Mouse (Mus musculus): ENCODE data around the gene Grm6. TPM values are rescaled to one million over a fixed set of nuclear protein-coding genes. Genes with fewer than 3 reads are reported as not detected.

Gene Grm6
- polyA plus RNA-seq (2014; fragmentation: Illumina TruSeq; extraction: RNeasy Lipid Tissue Mini Kit (QIAGEN cat#74804); ENCODE audit: insufficient read depth, low read depth, low replicate concordance) = 0.07 TPM

GRCm38 (mm10) chr11:50850177-50850735, at the start of gene Grm6:
Gene Grm6 (plus strand): TSS chr11:50850685.

GRCm38 (mm10) chr11:50827010-50827953, 23.2 kb upstream of the Grm6 start, which contains the start of gene Zfp354c:
Gene Zfp354c (minus strand): TSS chr11:50827724.

GRCm38 (mm10) chr11:50841023-50841735, 9.3 kb upstream of the Grm6 start, which contains the start of gene Zfp879:
Gene Zfp879 (minus strand): TSS chr11:50841552.

GRCm38 (mm10) chr11:50887390-50888128, 37.1 kb downstream of the Grm6 start, which contains the start of gene Zfp454:
Gene Zfp454 (minus strand): TSS chr11:50887651.

Other genes with a start within 250 kb of the Grm6 start
- gene Adamts2, start 248.6 kb upstream of the Grm6 start, polyA plus RNA-seq (2014; fragmentation: Illumina TruSeq; extraction: RNeasy Lipid Tissue Mini Kit (QIAGEN cat#74804); ENCODE audit: insufficient read depth, low read depth, low replicate concordance) = 9.0 TPM
- gene Zfp354c, start 23.0 kb upstream of the Grm6 start, polyA plus RNA-seq (2014; fragmentation: Illumina TruSeq; extraction: RNeasy Lipid Tissue Mini Kit (QIAGEN cat#74804); ENCODE audit: insufficient read depth, low read depth, low replicate concordance) = 2.8 TPM
- gene Zfp879, start 9.1 kb upstream of the Grm6 start, polyA plus RNA-seq (2014; fragmentation: Illumina TruSeq; extraction: RNeasy Lipid Tissue Mini Kit (QIAGEN cat#74804); ENCODE audit: insufficient read depth, low read depth, low replicate concordance) = 0.43 TPM
- 0.97 TPM for gene Zfp454, start 37.0 kb downstream of the Grm6 start, polyA plus RNA-seq (2014; fragmentation: Illumina TruSeq; extraction: RNeasy Lipid Tissue Mini Kit (QIAGEN cat#74804); ENCODE audit: insufficient read depth, low read depth, low replicate concordance)
- 3.4 TPM for gene Zfp2, start 65.5 kb downstream of the Grm6 start, polyA plus RNA-seq (2014; fragmentation: Illumina TruSeq; extraction: RNeasy Lipid Tissue Mini Kit (QIAGEN cat#74804); ENCODE audit: insufficient read depth, low read depth, low replicate concordance)
- gene Zfp354b, start 80.9 kb downstream of the Grm6 start, polyA plus RNA-seq (2014; fragmentation: Illumina TruSeq; extraction: RNeasy Lipid Tissue Mini Kit (QIAGEN cat#74804); ENCODE audit: insufficient read depth, low read depth, low replicate concordance) = 1.2 TPM
- gene 4933414I15Rik, start 93.1 kb downstream of the Grm6 start, polyA plus RNA-seq (2014; fragmentation: Illumina TruSeq; extraction: RNeasy Lipid Tissue Mini Kit (QIAGEN cat#74804); ENCODE audit: insufficient read depth, low read depth, low replicate concordance) = not detected
- gene Prop1, start 103.1 kb downstream of the Grm6 start, polyA plus RNA-seq (2014; fragmentation: Illumina TruSeq; extraction: RNeasy Lipid Tissue Mini Kit (QIAGEN cat#74804); ENCODE audit: insufficient read depth, low read depth, low replicate concordance) = not detected
- gene Olfr1378, start 115.8 kb downstream of the Grm6 start, polyA plus RNA-seq (2014; fragmentation: Illumina TruSeq; extraction: RNeasy Lipid Tissue Mini Kit (QIAGEN cat#74804); ENCODE audit: insufficient read depth, low read depth, low replicate concordance) = not detected
- gene Olfr1377, start 131.3 kb downstream of the Grm6 start, polyA plus RNA-seq (2014; fragmentation: Illumina TruSeq; extraction: RNeasy Lipid Tissue Mini Kit (QIAGEN cat#74804); ENCODE audit: insufficient read depth, low read depth, low replicate concordance) = not detected
- gene Olfr51, start 152.9 kb downstream of the Grm6 start, polyA plus RNA-seq (2014; fragmentation: Illumina TruSeq; extraction: RNeasy Lipid Tissue Mini Kit (QIAGEN cat#74804); ENCODE audit: insufficient read depth, low read depth, low replicate concordance) = not detected
- not detected for gene Olfr54, start 163.6 kb downstream of the Grm6 start, polyA plus RNA-seq (2014; fragmentation: Illumina TruSeq; extraction: RNeasy Lipid Tissue Mini Kit (QIAGEN cat#74804); ENCODE audit: insufficient read depth, low read depth, low replicate concordance)
- gene Olfr1375, start 197.4 kb downstream of the Grm6 start, polyA plus RNA-seq (2014; fragmentation: Illumina TruSeq; extraction: RNeasy Lipid Tissue Mini Kit (QIAGEN cat#74804); ENCODE audit: insufficient read depth, low read depth, low replicate concordance) = not detected
- gene Zfp354a, start 208.6 kb downstream of the Grm6 start, polyA plus RNA-seq (2014; fragmentation: Illumina TruSeq; extraction: RNeasy Lipid Tissue Mini Kit (QIAGEN cat#74804); ENCODE audit: insufficient read depth, low read depth, low replicate concordance) = 2.3 TPM